Mouse (Mus musculus): ENCODE results near the gene Unc5a. TPM values are rescaled to one million over a fixed set of nuclear protein-coding genes. Genes with fewer than 3 reads are reported as not detected.

Gene Unc5a
- polyA plus RNA-seq, 1 experiment, result 1.4 TPM

DNA sequence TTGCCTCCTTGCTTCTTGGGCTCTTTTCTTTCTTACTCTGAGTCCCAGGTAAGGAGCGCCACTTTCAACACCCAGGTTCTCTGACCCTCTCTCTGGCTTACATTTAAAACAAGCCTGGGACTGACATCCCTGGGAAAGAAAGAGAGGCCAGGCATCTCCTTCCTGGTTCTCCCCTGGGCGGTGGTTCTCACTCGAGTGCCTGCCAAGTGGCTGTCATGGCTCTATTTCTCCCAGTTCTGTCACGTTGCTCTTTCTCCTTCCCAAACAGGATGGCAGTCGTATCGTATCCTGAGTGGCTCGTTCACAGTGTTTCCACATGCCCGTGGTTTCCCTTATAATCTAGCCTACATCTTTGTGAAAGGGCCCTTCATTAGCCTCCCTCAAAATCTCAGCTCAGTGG lies 23.7 kb upstream of the Unc5a start:
- TF ChIP-seq CTCF (IDR thresholded peaks at IDR 0.05; ENCODE audit: control insufficient read depth, insufficient read depth, low read length), result no peak
- TF ChIP-seq POLR2A (IDR thresholded peaks at IDR 0.05; ENCODE audit: borderline replicate concordance, control insufficient read depth, low read depth, low read length), result no peak
- no peak overlapping the region for H3K4me3 ChIP-seq (replicated peaks; ENCODE audit: control insufficient read depth, low read depth, low read length)
- WGBS, result 26% methylated on average over 8 of the region's 8 CpGs
- no peak overlapping the region for H3K27ac ChIP-seq (ENCODE audit: control insufficient read depth, insufficient read depth, low read depth, low read length, poor library complexity)
- H3K4me1 ChIP-seq (ENCODE audit: control insufficient read depth, insufficient read depth, low read length), result no peaks in the 10 kb centered on the region

DNA sequence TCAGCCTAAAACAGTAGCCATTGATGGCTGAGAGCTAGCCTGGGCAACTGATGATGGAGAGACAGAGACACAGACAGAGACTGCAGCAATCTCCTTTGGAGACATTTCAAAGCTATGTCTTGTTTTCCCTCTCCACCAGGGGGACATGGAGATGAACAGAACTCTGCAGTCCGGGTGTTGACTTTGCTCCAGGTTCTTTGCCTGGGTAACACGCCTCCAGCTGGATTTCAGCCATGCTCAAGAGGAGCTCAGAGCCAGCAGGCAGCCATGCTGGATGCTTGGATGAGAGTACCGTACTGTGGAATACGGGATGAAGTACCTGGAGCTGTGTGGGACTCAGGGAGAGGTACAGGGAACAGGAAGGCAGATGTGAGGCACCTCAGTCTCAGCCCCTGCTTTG lies 22.6 kb upstream of the Unc5a start:
- WGBS, result 61% methylated on average over 4 of the region's 4 CpGs
- Histone ChIP-seq H3K27ac (ENCODE audit: control insufficient read depth, insufficient read depth, low read depth, low read length, poor library complexity) (no peak overlapping the region), H3K4me3 (replicated peaks; ENCODE audit: control insufficient read depth, low read depth, low read length) (no peak overlapping the region), H3K4me1 (ENCODE audit: control insufficient read depth, insufficient read depth, low read length) (no peaks in the 10 kb centered on the region)
- no peak for TF ChIP-seq CTCF (IDR thresholded peaks at IDR 0.05; ENCODE audit: control insufficient read depth, insufficient read depth, low read length)
- TF ChIP-seq POLR2A (IDR thresholded peaks at IDR 0.05; ENCODE audit: borderline replicate concordance, control insufficient read depth, low read depth, low read length), result no peak

DNA sequence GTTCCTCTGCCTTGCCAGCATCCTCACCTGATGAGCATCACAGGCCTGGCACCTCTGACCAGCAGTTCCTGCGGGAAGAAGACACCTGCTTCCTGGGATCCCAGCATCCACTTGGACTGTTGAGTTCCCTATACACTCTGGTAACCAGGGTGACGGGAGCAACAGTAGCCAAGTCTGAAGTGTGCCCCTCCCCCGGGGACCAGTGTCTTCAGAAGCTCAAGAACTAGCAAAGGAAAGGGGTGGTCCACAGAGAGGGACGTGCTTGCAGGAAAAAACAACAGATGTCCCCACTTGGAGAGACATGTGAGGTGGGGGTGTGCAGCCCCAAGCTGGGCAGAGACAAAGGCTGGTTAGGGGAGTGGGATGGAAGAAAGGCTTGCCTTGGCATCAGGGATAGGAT lies 19.1 kb upstream of the Unc5a start:
- Histone ChIP-seq H3K4me3 (replicated peaks; ENCODE audit: control insufficient read depth, low read depth, low read length) (no peak overlapping the region), H3K27ac (ENCODE audit: control insufficient read depth, insufficient read depth, low read depth, low read length, poor library complexity) (no peak overlapping the region), H3K4me1 (ENCODE audit: control insufficient read depth, insufficient read depth, low read length) (no peaks in the 10 kb centered on the region)
- TF ChIP-seq CTCF (IDR thresholded peaks at IDR 0.05; ENCODE audit: control insufficient read depth, insufficient read depth, low read length) (no peak), POLR2A (IDR thresholded peaks at IDR 0.05; ENCODE audit: borderline replicate concordance, control insufficient read depth, low read depth, low read length) (no peak)
- 39% methylated on average over 4 of the region's 4 CpGs for WGBS

DNA sequence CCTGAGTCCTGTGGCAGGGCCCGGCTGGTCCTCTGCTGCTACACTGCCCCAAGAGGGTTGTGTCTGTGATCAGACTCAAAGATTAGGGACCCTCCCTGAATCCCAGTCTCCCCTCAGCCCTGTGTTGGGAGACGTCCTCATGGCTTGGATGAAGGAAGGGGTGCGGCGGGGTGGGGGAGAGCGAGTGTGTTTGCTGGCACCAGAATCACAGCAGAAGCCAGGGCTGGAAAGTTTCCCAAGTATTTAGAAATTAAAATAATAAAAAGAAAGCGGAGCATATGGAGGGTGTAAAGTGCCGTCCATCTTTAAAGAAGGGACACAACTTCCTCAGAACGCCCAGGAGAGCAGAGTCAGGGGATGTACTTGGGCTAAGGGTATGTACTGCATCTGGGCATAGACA lies 14.3 kb upstream of the Unc5a start:
- no peak for TF ChIP-seq POLR2A (IDR thresholded peaks at IDR 0.05; ENCODE audit: borderline replicate concordance, control insufficient read depth, low read depth, low read length)
- TF ChIP-seq CTCF (IDR thresholded peaks at IDR 0.05; ENCODE audit: control insufficient read depth, insufficient read depth, low read length), result no peak
- 73% methylated on average over 8 of the region's 8 CpGs for WGBS
- Histone ChIP-seq H3K4me1 (ENCODE audit: control insufficient read depth, insufficient read depth, low read length) (no peaks in the 10 kb centered on the region; the same call in 1 of the 2 replicates), H3K27ac (ENCODE audit: control insufficient read depth, insufficient read depth, low read depth, low read length, poor library complexity) (no peak overlapping the region), H3K4me3 (replicated peaks; ENCODE audit: control insufficient read depth, low read depth, low read length) (no peak overlapping the region)

DNA sequence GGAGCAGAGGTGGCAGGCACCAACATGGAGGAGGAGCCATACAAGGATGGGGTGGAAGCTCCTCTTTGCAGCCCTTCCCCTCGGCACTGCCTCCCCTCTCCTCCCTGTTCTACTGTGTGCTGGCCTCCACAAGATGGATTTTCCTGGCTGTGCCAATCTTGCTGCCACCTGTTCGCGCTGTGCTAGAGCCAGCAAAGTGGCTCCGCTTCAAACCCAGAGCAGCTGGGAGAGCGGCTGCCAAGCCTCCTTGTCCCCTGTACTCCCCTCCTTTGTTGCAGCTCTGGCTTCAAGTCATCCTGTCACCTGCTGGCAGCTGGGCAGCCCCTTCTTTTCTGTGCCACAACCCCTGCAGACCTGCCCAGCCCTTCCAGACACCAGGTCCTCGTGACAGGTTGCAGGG lies 13.0 kb upstream of the Unc5a start:
- Histone ChIP-seq H3K4me1 (ENCODE audit: control insufficient read depth, insufficient read depth, low read length) (no peaks in the 10 kb centered on the region; the same call in 1 of the 2 replicates), H3K27ac (ENCODE audit: control insufficient read depth, insufficient read depth, low read depth, low read length, poor library complexity) (no peak overlapping the region; the same call in 1 of the 2 replicates), H3K4me3 (replicated peaks; ENCODE audit: control insufficient read depth, low read depth, low read length) (no peak overlapping the region)
- TF ChIP-seq POLR2A (IDR thresholded peaks at IDR 0.05; ENCODE audit: borderline replicate concordance, control insufficient read depth, low read depth, low read length) (no peak), CTCF (IDR thresholded peaks at IDR 0.05; ENCODE audit: control insufficient read depth, insufficient read depth, low read length) (no peak)
- WGBS, result 81% methylated on average over 6 of the region's 6 CpGs

DNA sequence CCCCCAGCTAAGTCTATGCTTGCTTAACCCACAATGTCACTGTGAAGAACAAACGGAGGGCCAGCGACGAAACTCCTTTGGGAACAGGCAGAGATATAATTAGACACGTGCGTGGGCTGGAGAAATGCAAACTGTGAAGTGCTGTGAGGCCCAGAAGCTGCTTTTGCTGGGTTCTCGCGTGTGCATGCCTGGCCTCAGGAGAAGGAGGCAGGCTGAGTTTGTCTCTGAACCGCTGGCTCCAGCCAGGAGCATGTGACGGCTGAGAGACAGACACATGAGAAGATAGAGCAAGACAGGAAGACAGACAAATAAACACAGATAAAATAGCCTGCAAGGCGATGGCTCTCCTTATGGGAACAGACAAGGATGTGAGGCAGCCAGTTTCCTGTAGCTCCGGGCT lies 11.3 kb upstream of the Unc5a start:
- TF ChIP-seq POLR2A (IDR thresholded peaks at IDR 0.05; ENCODE audit: borderline replicate concordance, control insufficient read depth, low read depth, low read length), result no peak
- no peak for TF ChIP-seq CTCF (IDR thresholded peaks at IDR 0.05; ENCODE audit: control insufficient read depth, insufficient read depth, low read length)
- H3K4me3 ChIP-seq (replicated peaks; ENCODE audit: control insufficient read depth, low read depth, low read length), result no peak overlapping the region
- H3K4me1 ChIP-seq (ENCODE audit: control insufficient read depth, insufficient read depth, low read length), result no peaks in the 10 kb centered on the region; the same call in 1 of the 2 replicates
- WGBS, result 38% methylated on average over 11 of the region's 11 CpGs
- H3K27ac ChIP-seq (ENCODE audit: control insufficient read depth, insufficient read depth, low read depth, low read length, poor library complexity), result no peak overlapping the region

DNA sequence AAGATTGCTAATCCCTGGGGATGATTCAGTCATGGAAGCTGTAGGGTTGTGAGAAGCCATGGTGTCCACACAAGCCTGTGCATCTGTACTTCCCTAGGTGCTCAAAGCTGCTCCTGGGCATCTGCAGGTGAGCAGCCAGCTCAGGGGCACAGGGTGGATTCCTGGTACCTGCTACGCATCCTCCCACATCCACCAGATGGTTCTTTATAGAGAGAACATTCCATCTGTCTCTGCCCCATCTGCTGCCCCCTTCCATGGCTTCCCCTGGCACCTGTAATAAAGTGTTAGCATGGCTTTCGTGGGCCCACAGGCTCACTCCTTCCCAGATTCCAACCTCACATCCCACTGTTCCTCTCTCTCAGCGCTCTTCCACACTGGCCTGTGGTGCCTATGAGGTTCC lies 10.7 kb upstream of the Unc5a start:
- Histone ChIP-seq H3K4me1 (ENCODE audit: control insufficient read depth, insufficient read depth, low read length) (no peaks in the 10 kb centered on the region; the same call in 1 of the 2 replicates), H3K27ac (ENCODE audit: control insufficient read depth, insufficient read depth, low read depth, low read length, poor library complexity) (no peak overlapping the region), H3K4me3 (replicated peaks; ENCODE audit: control insufficient read depth, low read depth, low read length) (no peak overlapping the region)
- TF ChIP-seq CTCF (IDR thresholded peaks at IDR 0.05; ENCODE audit: control insufficient read depth, insufficient read depth, low read length) (no peak), POLR2A (IDR thresholded peaks at IDR 0.05; ENCODE audit: borderline replicate concordance, control insufficient read depth, low read depth, low read length) (no peak)
- WGBS, result 62% methylated on average over 3 of the region's 3 CpGs

DNA sequence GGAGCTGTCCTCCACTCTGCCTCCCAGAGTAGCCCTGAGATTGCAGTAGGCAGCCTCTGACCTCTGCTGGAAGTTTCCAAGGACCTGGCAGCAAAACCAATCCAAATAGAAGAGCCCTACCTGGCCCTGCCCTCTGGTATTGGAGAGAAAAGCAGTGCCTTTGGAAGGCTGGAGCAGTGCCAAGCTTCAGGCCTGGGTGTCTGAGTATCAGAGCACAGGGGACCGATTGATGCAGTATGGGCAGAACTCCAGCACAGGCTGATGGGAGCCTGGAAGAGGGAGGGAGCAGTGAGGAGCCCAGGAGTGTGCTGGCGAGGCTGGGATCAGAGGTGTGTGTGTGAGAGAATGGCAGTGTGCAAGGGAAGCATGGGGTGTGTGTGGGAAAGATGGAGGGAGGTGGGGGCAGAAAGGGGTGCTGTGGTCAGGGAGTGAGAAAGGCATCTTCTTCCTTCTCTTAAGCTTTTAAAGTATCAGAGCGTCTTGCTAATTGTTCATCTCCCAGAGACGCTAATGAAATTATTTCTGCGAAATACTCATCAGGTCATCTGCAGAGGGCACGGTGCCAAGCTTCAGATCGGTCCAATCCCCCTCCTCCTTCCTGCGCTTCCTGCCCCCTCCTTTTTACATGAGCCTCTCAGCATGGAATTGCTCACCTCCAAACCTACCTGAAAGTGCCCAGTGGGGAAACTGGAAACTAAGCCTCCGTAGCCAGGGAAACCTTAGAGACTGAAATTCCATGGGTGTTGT lies 4.6 kb upstream of the Unc5a start:
- no peak overlapping the region for H3K4me3 ChIP-seq (replicated peaks; ENCODE audit: control insufficient read depth, low read depth, low read length)
- 42% methylated on average over 9 of the region's 9 CpGs for WGBS
- TF ChIP-seq POLR2A (IDR thresholded peaks at IDR 0.05; ENCODE audit: borderline replicate concordance, control insufficient read depth, low read depth, low read length) (no peak), CTCF (IDR thresholded peaks at IDR 0.05; ENCODE audit: control insufficient read depth, insufficient read depth, low read length) (no peak)
- no peak overlapping the region for H3K27ac ChIP-seq (ENCODE audit: control insufficient read depth, insufficient read depth, low read depth, low read length, poor library complexity)
- H3K4me1 ChIP-seq (ENCODE audit: control insufficient read depth, insufficient read depth, low read length), result no peaks in the 10 kb centered on the region; the same call in 1 of the 2 replicates

Data from bone marrow, adult 2 months (tissue).